Mouse (Mus musculus): ENCODE results near the gene Nanos1. TPM values are rescaled to one million over a fixed set of nuclear protein-coding genes. Genes with fewer than 3 reads are reported as not detected.
A peak's percentile ranks its signal among the peaks of the same experiment; 100 is the strongest.

Gene Nanos1
- polyA plus RNA-seq, 1 experiment = 0.83 TPM

DNA sequence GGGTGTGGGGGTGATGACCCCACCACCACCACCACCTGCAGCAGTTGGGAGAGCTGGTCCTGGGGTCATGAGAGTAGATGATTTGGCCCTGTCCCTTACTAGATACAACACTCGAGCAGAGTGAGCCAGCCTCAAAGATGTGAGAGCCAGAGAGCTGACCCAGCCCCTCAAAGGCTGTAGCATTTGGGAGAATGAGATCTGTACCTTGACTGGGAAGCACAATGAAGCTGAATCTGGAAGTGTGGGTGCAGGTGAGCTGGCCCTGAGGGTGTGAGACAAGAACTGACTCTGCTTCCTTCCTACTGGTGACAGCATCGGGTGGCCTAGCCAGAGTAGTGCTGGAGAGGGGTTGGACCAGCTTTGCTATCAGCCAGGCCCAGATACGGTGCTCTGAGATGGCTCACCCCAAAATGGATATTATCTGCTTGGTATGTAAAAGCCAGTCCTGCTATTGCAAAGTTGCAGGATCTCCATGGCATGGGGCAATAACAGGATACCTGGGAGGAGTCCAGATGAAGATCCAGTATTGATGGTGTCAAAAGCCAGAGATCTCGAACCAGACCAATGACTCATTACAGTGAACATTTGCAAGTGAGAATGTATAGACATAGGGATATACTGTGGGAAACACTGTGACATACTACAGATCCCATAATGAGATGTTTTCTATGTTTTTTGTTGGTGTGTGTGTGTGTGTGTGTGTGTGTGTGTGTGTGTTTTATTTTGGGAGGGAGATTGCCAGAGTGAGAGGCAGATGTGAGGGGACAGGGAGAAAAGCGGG lies 11.8 kb upstream of the Nanos1 start:
- H3K9me3 ChIP-seq = no peaks in the 10 kb centered on the region; the same call in 1 of the 2 replicates
- H3K27me3 ChIP-seq (replicated peaks) = peaks cover 10% of the 10 kb centered on the region
- H3K36me3 ChIP-seq (replicated peaks; ENCODE audit: low read length) = no peaks in the 10 kb centered on the region
- peak overlapping the region; percentile 18 for H3K4me3 ChIP-seq (replicated peaks)
- TF ChIP-seq GATA1 (IDR thresholded peaks at IDR 0.05; ENCODE audit: borderline replicate concordance, low read length) (no peak), FLI1 (IDR thresholded peaks at IDR 0.05; ENCODE audit: low read length) (no peak)
- peaks cover 11% of the 10 kb centered on the region for H3K4me1 ChIP-seq

GRCm38 (mm10) chr19:60747801-60748200 lies 8.0 kb upstream of the Nanos1 start:
- Histone ChIP-seq H3K27me3 (replicated peaks) (no peaks in the 10 kb centered on the region), H3K4me3 (replicated peaks) (no peak overlapping the region), H3K9me3 (no peaks in the 10 kb centered on the region), H3K4me1 (peaks cover 19% of the 10 kb centered on the region), H3K36me3 (replicated peaks; ENCODE audit: low read length) (no peaks in the 10 kb centered on the region)
- TF ChIP-seq GATA1 (IDR thresholded peaks at IDR 0.05; ENCODE audit: borderline replicate concordance, low read length) (no peak), FLI1 (IDR thresholded peaks at IDR 0.05; ENCODE audit: low read length) (no peak)

GRCm38 (mm10) chr19:60756192-60757098 lies 658 bp downstream of the Nanos1 start:
- peaks cover 43% of the 10 kb centered on the region for H3K4me1 ChIP-seq
- H3K9me3 ChIP-seq = no peaks in the 10 kb centered on the region
- TF ChIP-seq FLI1 (IDR thresholded peaks at IDR 0.05; ENCODE audit: low read length) = no peak
- no peak for TF ChIP-seq GATA1 (IDR thresholded peaks at IDR 0.05; ENCODE audit: borderline replicate concordance, low read length)
- peaks cover 13% of the 10 kb centered on the region for H3K27me3 ChIP-seq (replicated peaks)
- H3K36me3 ChIP-seq (replicated peaks; ENCODE audit: low read length) = peaks cover 18% of the 10 kb centered on the region
- peak overlapping the region; percentile 95 for H3K4me3 ChIP-seq (replicated peaks)

GRCm38 (mm10) chr19:60757099-60757785 lies 1.5 kb downstream of the Nanos1 start:
- Histone ChIP-seq H3K9me3 (no peaks in the 10 kb centered on the region), H3K4me3 (replicated peaks) (peak overlapping the region; percentile 95), H3K4me1 (peaks cover 41% of the 10 kb centered on the region), H3K27me3 (replicated peaks) (peaks cover 13% of the 10 kb centered on the region), H3K36me3 (replicated peaks; ENCODE audit: low read length) (peaks cover 23% of the 10 kb centered on the region)
- TF ChIP-seq FLI1 (IDR thresholded peaks at IDR 0.05; ENCODE audit: low read length) (no peak), GATA1 (IDR thresholded peaks at IDR 0.05; ENCODE audit: borderline replicate concordance, low read length) (no peak)

DNA sequence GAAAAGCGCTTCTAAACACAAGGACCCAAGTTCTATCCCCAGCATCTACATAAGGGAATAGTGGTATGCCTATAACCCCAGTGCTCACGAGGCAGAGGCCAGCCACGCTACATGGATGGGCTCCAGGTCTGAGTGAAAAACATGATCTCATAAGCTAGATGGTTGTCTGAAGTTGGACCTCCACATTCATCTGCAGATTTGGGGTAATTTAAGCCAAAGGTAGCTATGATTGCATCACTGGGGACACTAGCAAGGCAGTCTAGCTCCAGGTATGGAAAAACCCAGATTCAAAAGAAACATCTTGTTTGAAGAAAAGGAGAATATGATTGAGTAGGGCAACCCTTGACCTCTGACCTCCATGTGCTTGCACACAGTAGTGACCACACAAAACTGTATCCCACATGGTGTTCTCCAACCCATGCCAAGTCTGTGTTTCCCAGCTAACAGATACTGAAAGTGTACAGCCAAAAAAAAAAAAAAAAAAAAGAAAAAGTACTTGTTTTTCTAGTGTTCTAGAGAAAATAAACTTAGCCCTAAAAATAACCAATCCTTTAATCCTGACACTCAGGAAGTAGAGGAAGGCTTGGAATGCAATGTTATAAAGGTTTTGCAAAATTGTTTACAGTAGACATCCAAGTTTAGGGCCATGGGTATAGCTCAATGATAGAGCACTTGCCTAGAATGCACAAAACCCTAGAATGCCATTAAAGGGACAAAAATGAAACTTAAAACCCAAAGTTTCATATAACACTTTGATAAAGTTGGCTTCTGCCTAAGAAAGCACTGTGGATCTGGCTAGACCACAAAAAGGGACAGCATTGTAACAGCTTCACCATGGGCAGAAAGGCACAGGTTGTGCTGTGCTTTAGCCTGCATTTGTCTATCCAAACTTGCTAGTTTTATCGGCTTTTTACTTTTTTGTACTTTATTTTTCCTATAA lies 3.4 kb downstream of the Nanos1 start:
- Histone ChIP-seq H3K36me3 (replicated peaks; ENCODE audit: low read length) (peaks cover 43% of the 10 kb centered on the region), H3K4me3 (replicated peaks) (no peak overlapping the region), H3K4me1 (peaks cover 31% of the 10 kb centered on the region), H3K27me3 (replicated peaks) (peaks cover 13% of the 10 kb centered on the region), H3K9me3 (no peaks in the 10 kb centered on the region)
- TF ChIP-seq FLI1 (IDR thresholded peaks at IDR 0.05; ENCODE audit: low read length) (no peak), GATA1 (IDR thresholded peaks at IDR 0.05; ENCODE audit: borderline replicate concordance, low read length) (no peak)

DNA sequence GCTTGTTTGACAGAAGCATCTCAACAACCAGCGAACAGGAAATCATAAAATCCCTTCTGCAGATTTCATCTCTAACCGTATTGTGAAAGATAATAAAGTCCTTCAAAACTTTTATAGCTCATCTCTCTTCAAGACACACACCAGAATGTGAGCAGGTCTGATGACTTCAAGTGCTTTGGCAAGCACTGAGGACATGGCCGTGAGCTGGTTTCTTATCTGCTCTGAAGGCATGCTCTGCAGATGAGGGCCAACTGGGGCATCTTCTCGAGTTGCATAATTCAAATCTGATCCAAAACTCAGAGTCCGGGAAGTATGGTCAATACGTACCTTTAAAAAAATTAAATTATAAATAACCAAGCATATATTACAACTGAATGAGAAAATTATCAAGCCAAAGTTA lies 17.6 kb downstream of the Nanos1 start:
- Histone ChIP-seq H3K36me3 (replicated peaks; ENCODE audit: low read length) (peaks cover 99% of the 10 kb centered on the region), H3K9me3 (no peaks in the 10 kb centered on the region), H3K4me3 (replicated peaks) (no peak overlapping the region), H3K4me1 (no peaks in the 10 kb centered on the region), H3K27me3 (replicated peaks) (no peaks in the 10 kb centered on the region)
- TF ChIP-seq FLI1 (IDR thresholded peaks at IDR 0.05; ENCODE audit: low read length) = no peak
- TF ChIP-seq GATA1 (IDR thresholded peaks at IDR 0.05; ENCODE audit: borderline replicate concordance, low read length) = no peak

- H3K4me1 ChIP-seq = peaks cover 34% of the 10 kb centered on the region
- TF ChIP-seq GATA1 (IDR thresholded peaks at IDR 0.05; ENCODE audit: borderline replicate concordance, low read length) = no peak
- no peak for TF ChIP-seq FLI1 (IDR thresholded peaks at IDR 0.05; ENCODE audit: low read length)
- H3K4me3 ChIP-seq (replicated peaks) = no peak overlapping the region
- H3K36me3 ChIP-seq (replicated peaks; ENCODE audit: low read length) = peaks cover 62% of the 10 kb centered on the region
- H3K9me3 ChIP-seq = no peaks in the 10 kb centered on the region
- no peaks in the 10 kb centered on the region for H3K27me3 ChIP-seq (replicated peaks)
These were observed 26.2 kb downstream of the Nanos1 start for GRCm38 (mm10) chr19:60782034-60782433.

- Histone ChIP-seq H3K36me3 (replicated peaks; ENCODE audit: low read length) (peaks cover 36% of the 10 kb centered on the region), H3K4me3 (replicated peaks) (no peak overlapping the region), H3K4me1 (peaks cover 38% of the 10 kb centered on the region), H3K27me3 (replicated peaks) (no peaks in the 10 kb centered on the region), H3K9me3 (no peaks in the 10 kb centered on the region)
- TF ChIP-seq FLI1 (IDR thresholded peaks at IDR 0.05; ENCODE audit: low read length) (no peak), GATA1 (IDR thresholded peaks at IDR 0.05; ENCODE audit: borderline replicate concordance, low read length) (no peak)
These were observed 28.9 kb downstream of the Nanos1 start for GRCm38 (mm10) chr19:60784712-60785111.
